Mouse (Mus musculus): ENCODE results near the gene Rack1. TPM values are rescaled to one million over a fixed set of nuclear protein-coding genes. Genes with fewer than 3 reads are reported as not detected.

Rack1 gene
- polyA plus RNA-seq, 1 experiment from 2014 or later = 795 TPM

GRCm38 (mm10) chr11:48798308-48798707 lies 1.8 kb upstream of the Rack1 start:
- Histone ChIP-seq H3K4me1 (replicated peaks; ENCODE audit: insufficient read depth, low read length) (peaks cover 12% of the 10 kb centered on the region), H3K9me3 (replicated peaks; ENCODE audit: low read length) (no peaks in the 10 kb centered on the region), H3K36me3 (ENCODE audit: insufficient read depth, low read length) (peaks cover 15% of the 10 kb centered on the region; the same call in 1 of the 2 replicates), H3K4me3 (replicated peaks; ENCODE audit: low read depth, low read length) (no peak overlapping the region), H3K4me2 (ENCODE audit: low read length) (peak overlapping the region; percentile 93; the same call in 1 of the 2 replicates), H3K27ac (0 out of 2 replicates have a peak overlapping the region, but pooled peaks have one; percentile 97), H3K27me3 (ENCODE audit: insufficient read depth, low read length) (no peaks in the 10 kb centered on the region), H3K9ac (ENCODE audit: low read depth, low read length) (0 out of 2 replicates have a peak overlapping the region, but pooled peaks have one; percentile 88)
- 86% methylated on average over 7 of the region's 7 CpGs for WGBS
- ATAC-seq (replicated peaks; ENCODE audit: low FRiP score, low read depth) (no peak), DNase-seq (ENCODE audit: low spot score) (no peak)
- TF ChIP-seq CTCF (IDR thresholded peaks at IDR 0.05; ENCODE audit: low read depth) = no peak

GRCm38 (mm10) chr11:48798984-48799920 lies 880 bp upstream of the Rack1 start:
- Histone ChIP-seq H3K36me3 (ENCODE audit: insufficient read depth, low read length) (peaks cover 25% of the 10 kb centered on the region), H3K4me3 (replicated peaks; ENCODE audit: low read depth, low read length) (peak overlapping the region; percentile 87), H3K27ac (peak overlapping the region; percentile 97), H3K9ac (ENCODE audit: low read depth, low read length) (peak overlapping the region; percentile 88), H3K4me1 (replicated peaks; ENCODE audit: insufficient read depth, low read length) (peaks cover 12% of the 10 kb centered on the region), H3K4me2 (ENCODE audit: low read length) (peak overlapping the region; percentile 93), H3K9me3 (replicated peaks; ENCODE audit: low read length) (no peaks in the 10 kb centered on the region), H3K27me3 (ENCODE audit: insufficient read depth, low read length) (no peaks in the 10 kb centered on the region)
- no peak for TF ChIP-seq CTCF (IDR thresholded peaks at IDR 0.05; ENCODE audit: low read depth)
- WGBS = 5% methylated on average over 18 of the region's 18 CpGs
- DNase-seq (ENCODE audit: low spot score) (no peak), ATAC-seq (replicated peaks; ENCODE audit: low FRiP score, low read depth) (no peak)

GRCm38 (mm10) chr11:48801831-48802772 lies 2.0 kb downstream of the Rack1 start:
- no peaks in the 10 kb centered on the region for H3K27me3 ChIP-seq (ENCODE audit: insufficient read depth, low read length)
- H3K4me1 ChIP-seq (replicated peaks; ENCODE audit: insufficient read depth, low read length) = peaks cover 12% of the 10 kb centered on the region
- peak overlapping the region; percentile 88 for H3K9ac ChIP-seq (ENCODE audit: low read depth, low read length)
- WGBS = 58% methylated on average over 17 of the region's 17 CpGs
- peak overlapping the region; percentile 93 for H3K4me2 ChIP-seq (ENCODE audit: low read length)
- H3K36me3 ChIP-seq (ENCODE audit: insufficient read depth, low read length) = peaks cover 52% of the 10 kb centered on the region
- no peak overlapping the region for H3K27ac ChIP-seq
- ATAC-seq (replicated peaks; ENCODE audit: low FRiP score, low read depth) = no peak
- TF ChIP-seq CTCF (IDR thresholded peaks at IDR 0.05; ENCODE audit: low read depth) = 0 out of 2 replicates have a peak, but pooled peaks have one; percentile 2
- peak overlapping the region; percentile 87 for H3K4me3 ChIP-seq (replicated peaks; ENCODE audit: low read depth, low read length)
- no peak for DNase-seq (ENCODE audit: low spot score)
- no peaks in the 10 kb centered on the region for H3K9me3 ChIP-seq (replicated peaks; ENCODE audit: low read length)

- H3K4me2 ChIP-seq (ENCODE audit: low read length) = no peak overlapping the region
- DNase-seq (ENCODE audit: low spot score) = no peak
- no peaks in the 10 kb centered on the region for H3K27me3 ChIP-seq (ENCODE audit: insufficient read depth, low read length)
- 100% methylated on average over 2 of the region's 2 CpGs for WGBS
- H3K9ac ChIP-seq (ENCODE audit: low read depth, low read length) = no peak overlapping the region
- ATAC-seq (replicated peaks; ENCODE audit: low FRiP score, low read depth) = no peak
- peaks cover 64% of the 10 kb centered on the region for H3K36me3 ChIP-seq (ENCODE audit: insufficient read depth, low read length)
- TF ChIP-seq CTCF (IDR thresholded peaks at IDR 0.05; ENCODE audit: low read depth) = no peak
- no peak overlapping the region for H3K4me3 ChIP-seq (replicated peaks; ENCODE audit: low read depth, low read length)
- H3K4me1 ChIP-seq (replicated peaks; ENCODE audit: insufficient read depth, low read length) = peaks cover 12% of the 10 kb centered on the region
- H3K9me3 ChIP-seq (replicated peaks; ENCODE audit: low read length) = no peaks in the 10 kb centered on the region
- H3K27ac ChIP-seq = no peak overlapping the region
These were observed 3.9 kb downstream of the Rack1 start for GRCm38 (mm10) chr11:48803988-48804387.

- Histone ChIP-seq H3K36me3 (ENCODE audit: insufficient read depth, low read length) (peaks cover 68% of the 10 kb centered on the region), H3K4me3 (replicated peaks; ENCODE audit: low read depth, low read length) (no peak overlapping the region), H3K4me2 (ENCODE audit: low read length) (no peak overlapping the region), H3K9ac (ENCODE audit: low read depth, low read length) (no peak overlapping the region), H3K9me3 (replicated peaks; ENCODE audit: low read length) (no peaks in the 10 kb centered on the region), H3K27me3 (ENCODE audit: insufficient read depth, low read length) (no peaks in the 10 kb centered on the region), H3K27ac (no peak overlapping the region), H3K4me1 (replicated peaks; ENCODE audit: insufficient read depth, low read length) (peaks cover 12% of the 10 kb centered on the region)
- DNase-seq (ENCODE audit: low spot score) = no peak
- WGBS = 74% methylated on average over 2 of the region's 2 CpGs
- no peak for ATAC-seq (replicated peaks; ENCODE audit: low FRiP score, low read depth)
- TF ChIP-seq CTCF (IDR thresholded peaks at IDR 0.05; ENCODE audit: low read depth) = no peak
These were observed 4.8 kb downstream of the Rack1 start for GRCm38 (mm10) chr11:48804922-48805321.

All from kidney, postnatal 0 days (tissue).